Mouse (Mus musculus) heart, embryonic 14.5 days (tissue): ENCODE measurements around the gene Cdc37. TPM values are rescaled to one million over a fixed set of nuclear protein-coding genes. Genes with fewer than 3 reads are reported as not detected.

Experiments
- ATAC-seq: fragments of 200-750 bp; cut with Nextera tagmentation; 2 replicates; pipeline ENCODE4 v1.8.0; 2017; ENCODE audit warnings: low read depth, moderate TSS enrichment; ENCODE audit not compliant: insufficient number of reproducible peaks, insufficient read depth, low FRiP score
- H3K27ac ChIP-seq, 2 experiments: fragments of 200-500 bp in 1 of 2; fragments of 300-500 bp in 1 of 2; sonication (generic) in 1 of 2; replicated peaks in 1 of 2; 2 replicates each; pipeline ENCODE4 v1.5.1; 2012 to 2014; ENCODE audit warnings: low read depth in 2 of 2, low read length in 2 of 2, control low read depth in 1 of 2, mild to moderate bottlenecking in 1 of 2, mixed read lengths in 1 of 2; ENCODE audit not compliant: control insufficient read depth in 1 of 2, insufficient read depth in 1 of 2
- H3K27me3 ChIP-seq: fragments of 300-500 bp; sonication (generic); 2 replicates; pipeline ENCODE4 v1.6.1; 2014; ENCODE audit warnings: mild to moderate bottlenecking, low read length, control low read depth; ENCODE audit not compliant: control insufficient read depth, insufficient read depth
- H3K36me3 ChIP-seq: fragments of 300-500 bp; sonication (generic); 2 replicates; pipeline ENCODE4 v1.6.1; 2014; ENCODE audit warnings: mild to moderate bottlenecking, control low read depth, low read length, mixed read lengths; ENCODE audit not compliant: control insufficient read depth, insufficient read depth
- H3K4me1 ChIP-seq, 2 experiments: fragments of 200-500 bp in 1 of 2; fragments of 300-500 bp in 1 of 2; sonication (generic) in 1 of 2; 2 replicates each; pipeline ENCODE4 v1.6.1; 2012 to 2014; ENCODE audit warnings: low read length in 2 of 2, control low read depth in 1 of 2, mixed read lengths in 1 of 2; ENCODE audit not compliant: control insufficient read depth in 2 of 2, insufficient read depth in 2 of 2
- H3K4me2 ChIP-seq: fragments of 300-500 bp; sonication (generic); 2 replicates; pipeline ENCODE4 v1.6.1; 2014; ENCODE audit warnings: mild to moderate bottlenecking, low read length
- H3K4me3 ChIP-seq, 2 experiments: fragments of 200-500 bp in 1 of 2; fragments of 300-500 bp in 1 of 2; sonication (generic) in 1 of 2; 2 replicates each; pipeline ENCODE4 v1.5.1; 2012 to 2014; ENCODE audit warnings: low read length in 2 of 2, mild to moderate bottlenecking in 2 of 2, control low read depth in 1 of 2, low read depth in 1 of 2, moderate library complexity in 1 of 2; ENCODE audit not compliant: control insufficient read depth in 1 of 2, insufficient read depth in 1 of 2
- H3K9ac ChIP-seq: fragments of 300-500 bp; sonication (generic); 2 replicates; pipeline ENCODE4 v1.6.1; 2014; ENCODE audit warnings: mild to moderate bottlenecking, low read length
- H3K9me3 ChIP-seq: fragments of 300-500 bp; sonication (generic); 2 replicates; pipeline ENCODE4 v1.6.1; 2016; ENCODE audit warnings: low read length, control low read depth; ENCODE audit not compliant: control insufficient read depth
- WGBS: fragments of 180-500 bp; shearing (Covaris S2); extraction: QIAGEN DNeasy Blood & Tissue Kit; methylation state at CpG from one replicate; pipeline ENCODE4 v1.1.7; 2014; 5-methylcytosine and 5-hydroxymethylcytosine counted together
- polyA plus RNA-seq: library from polyadenylated mRNA; unstranded; fragments of >200 nt; fragmentation: Nextera tagmentation; extraction: Ambion mirVana; gene quantifications from 2 replicates; pipeline ENCODE4 v1.2.1, GENCODE M21; 2014

Cdc37 gene
- polyA plus RNA-seq, 1 experiment from 2014 or later, result 212 TPM

GRCm38 (mm10) chr9:21125502-21126258, 24.1 kb downstream of the Cdc37 start:
- 0 out of 2 replicates have a peak, but pooled peaks have one; percentile 1 for ATAC-seq
- peak overlapping the region; percentile 45; the same call in 1 of the 2 replicates for H3K9ac ChIP-seq
- H3K36me3 ChIP-seq, result peaks cover 58% of the 10 kb centered on the region
- no peak overlapping the region for H3K4me3 ChIP-seq
- no peaks in the 10 kb centered on the region for H3K27me3 ChIP-seq
- H3K4me1 ChIP-seq, result peaks cover 13 to 20% of the 10 kb centered on the region in 2 experiments
- peak overlapping the region; percentile 74 to 93 for H3K27ac ChIP-seq
- peak overlapping the region; percentile 2; the same call in 1 of the 2 replicates for H3K4me2 ChIP-seq
- WGBS, result 73% methylated on average over 9 of the region's 9 CpGs
- H3K9me3 ChIP-seq, result no peaks in the 10 kb centered on the region

DNA sequence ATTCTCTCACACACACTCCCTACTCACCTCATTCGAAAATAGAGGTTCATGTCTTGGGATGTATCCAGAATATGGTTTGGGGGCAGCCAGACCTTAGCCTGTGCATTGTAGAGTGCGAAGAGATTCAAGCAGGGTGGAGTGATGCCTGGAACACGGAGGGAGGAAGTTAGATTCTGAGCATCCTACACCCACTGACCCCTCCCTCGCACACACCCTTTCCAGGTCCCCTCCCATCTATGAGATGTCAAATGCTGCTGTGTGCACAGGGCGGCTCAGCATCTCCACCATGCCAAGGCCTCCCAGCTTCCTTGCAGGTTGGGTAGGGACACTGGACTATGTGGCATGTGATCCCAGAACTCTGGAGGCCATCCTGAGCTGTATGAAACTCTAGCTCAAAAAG, 24.9 kb downstream of the Cdc37 start:
- no peaks in the 10 kb centered on the region for H3K27me3 ChIP-seq

GRCm38 (mm10) chr9:21121483-21121882, 28.3 kb downstream of the Cdc37 start:
- no peak for ATAC-seq
- no peaks in the 10 kb centered on the region for H3K9me3 ChIP-seq
- H3K4me3 ChIP-seq, result no peak overlapping the region
- peaks cover 64% of the 10 kb centered on the region for H3K36me3 ChIP-seq
- peaks cover 9 to 10% of the 10 kb centered on the region in 2 experiments for H3K4me1 ChIP-seq
- H3K27ac ChIP-seq, result no peak overlapping the region
- H3K4me2 ChIP-seq, result no peak overlapping the region
- H3K27me3 ChIP-seq, result no peaks in the 10 kb centered on the region
- no peak overlapping the region for H3K9ac ChIP-seq
- WGBS, result 81% methylated on average over 16 of the region's 16 CpGs

More for the DNA sequence above, 24.9 kb downstream of the Cdc37 start:
- H3K9me3 ChIP-seq, result no peaks in the 10 kb centered on the region
- H3K27ac ChIP-seq, result peak overlapping the region in 1 of 2 experiments; percentile 74; a peak in 1 of 4 replicates
- no peak for ATAC-seq
- H3K9ac ChIP-seq, result no peak overlapping the region
- H3K36me3 ChIP-seq, result peaks cover 66% of the 10 kb centered on the region
- H3K4me1 ChIP-seq, result peaks cover 13 to 16% of the 10 kb centered on the region in 2 experiments
- no peak overlapping the region for H3K4me3 ChIP-seq
- H3K4me2 ChIP-seq, result no peak overlapping the region
- 84% methylated on average over 5 of the region's 5 CpGs for WGBS

- H3K4me2 ChIP-seq, result no peak overlapping the region
- no peaks in the 10 kb centered on the region for H3K9me3 ChIP-seq
- H3K9ac ChIP-seq, result no peak overlapping the region
- ATAC-seq, result no peak
- peaks cover 39% of the 10 kb centered on the region for H3K36me3 ChIP-seq
- 78% methylated on average over 6 of the region's 6 CpGs for WGBS
- no peaks in the 10 kb centered on the region for H3K27me3 ChIP-seq
- H3K27ac ChIP-seq, result no peak overlapping the region
- no peak overlapping the region for H3K4me3 ChIP-seq
- H3K4me1 ChIP-seq, result no peaks in the 10 kb centered on the region
These were observed 32.7 kb downstream of the Cdc37 start for GRCm38 (mm10) chr9:21117073-21117472.

DNA sequence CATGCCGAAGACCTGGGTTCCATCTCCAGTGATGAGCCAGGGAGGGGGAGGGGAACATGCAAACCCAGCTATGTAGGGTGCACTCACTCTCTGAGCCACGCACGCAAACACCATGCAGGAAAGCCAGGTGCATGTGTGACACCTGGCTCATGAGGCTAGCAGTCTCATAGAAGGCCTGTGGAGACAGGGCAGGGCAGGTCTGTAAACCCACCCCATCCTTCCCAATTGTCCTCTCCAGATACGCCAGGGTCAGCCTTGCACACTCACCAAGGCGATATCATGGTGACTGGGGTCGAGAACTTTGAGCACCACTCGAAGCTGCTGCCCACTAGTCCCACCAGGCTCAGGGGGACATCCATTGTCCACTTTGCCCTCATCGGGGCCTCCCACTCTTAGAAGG, 34.7 kb downstream of the Cdc37 start:
- no peak overlapping the region for H3K4me2 ChIP-seq
- WGBS, result 87% methylated on average over 8 of the region's 8 CpGs
- no peaks in the 10 kb centered on the region for H3K4me1 ChIP-seq
- ATAC-seq, result no peak
- no peaks in the 10 kb centered on the region for H3K9me3 ChIP-seq
- no peak overlapping the region for H3K4me3 ChIP-seq
- no peak overlapping the region for H3K9ac ChIP-seq
- no peak overlapping the region for H3K27ac ChIP-seq
- H3K27me3 ChIP-seq, result no peaks in the 10 kb centered on the region
- H3K36me3 ChIP-seq, result peaks cover 29% of the 10 kb centered on the region

DNA sequence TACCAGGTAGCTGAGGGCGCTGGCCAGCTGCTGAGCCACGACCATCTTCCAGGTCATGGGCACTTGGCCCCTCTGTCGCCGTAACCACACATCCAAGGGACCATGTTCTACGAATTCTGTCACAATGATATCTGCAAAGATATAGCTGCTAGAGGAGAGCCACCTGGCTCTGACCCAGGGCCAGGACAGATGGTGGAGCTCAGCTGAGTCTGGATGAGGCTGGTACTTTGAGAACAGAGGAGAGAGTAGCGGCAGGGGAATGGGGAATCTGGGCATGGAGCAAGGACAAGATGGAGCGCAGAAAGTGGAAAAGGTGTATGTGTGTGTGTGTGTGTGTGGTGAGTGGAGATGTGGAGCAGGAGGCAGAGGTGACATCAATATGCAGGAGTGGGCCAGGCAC, 35.6 kb downstream of the Cdc37 start:
- Histone ChIP-seq H3K36me3 (peaks cover 31% of the 10 kb centered on the region), H3K9me3 (no peaks in the 10 kb centered on the region), H3K4me2 (no peak overlapping the region), H3K27me3 (no peaks in the 10 kb centered on the region), H3K4me3 (no peak overlapping the region), H3K27ac (no peak overlapping the region), H3K9ac (no peak overlapping the region), H3K4me1 (no peaks in the 10 kb centered on the region)
- no peak for ATAC-seq
- WGBS, result 81% methylated on average over 7 of the region's 7 CpGs

- Histone ChIP-seq H3K9ac (no peak overlapping the region), H3K36me3 (peaks cover 34% of the 10 kb centered on the region), H3K27me3 (no peaks in the 10 kb centered on the region), H3K4me3 (no peak overlapping the region), H3K9me3 (no peaks in the 10 kb centered on the region), H3K4me1 (no peaks in the 10 kb centered on the region), H3K4me2 (no peak overlapping the region), H3K27ac (no peak overlapping the region)
- WGBS, result 89% methylated on average over 6 of the region's 6 CpGs
- no peak for ATAC-seq
These were observed 36.0 kb downstream of the Cdc37 start for GRCm38 (mm10) chr9:21113751-21114150.
